ENCODE assay signal across 8 mouse cellular contexts in genomic region chr4:53354961-53355360, GRCm38 (mm10).
DNase-seq lines count a peak whose midpoint lies in the region; ATAC-seq lines count a peak whose summit lies in the region.
"Had no signal": no experiment of that assay in that cellular context is flagged by ENCODE, and none has a peak within 500 bp of the region (broad histone marks: within the 10 kb centered on the region; RNA-seq: fewer than 3 reads in every experiment).

No protein-coding gene starts in this region.

- H3K9me3 ChIP-seq in limb, embryonic 13.5 days: no peaks in the 10 kb centered on the region
- no peaks in the 10 kb centered on the region for H3K9me3 ChIP-seq in limb, embryonic 10.5 days (replicated peaks)
- no peaks in the 10 kb centered on the region for H3K9me3 ChIP-seq in lung, embryonic 16.5 days (ENCODE audit: control insufficient read depth, low read length)

- no peak for DNase-seq in limb, embryonic 10.5 days (ENCODE audit: low spot score)
- peak; percentile 19 for DNase-seq in MEL-GATA-1-ER (ENCODE audit: extremely low read depth, low read depth)
- peak; percentile 13 to 43 for DNase-seq in kidney, adult 8-10 months
- DNase-seq in thymus, postnatal 0 days (ENCODE audit: low spot score): no peak

- 0 out of 2 replicates have a peak, but pooled peaks have one; percentile 36 for ATAC-seq in limb, embryonic 13.5 days (ENCODE audit: low FRiP score, low read depth)
- ATAC-seq in common myeloid progenitor, adult 5-6 weeks (replicated peaks; ENCODE audit: low read depth, poor library complexity, severe bottlenecking): peak; percentile 65
- peak; percentile 43; the same call in 1 of the 2 replicates for ATAC-seq in lung, embryonic 16.5 days (ENCODE audit: low read depth)

- no peak overlapping the region for H3K9ac ChIP-seq in limb, embryonic 13.5 days
- no peak overlapping the region for H3K9ac ChIP-seq in lung, embryonic 16.5 days (ENCODE audit: low read length)

- no peak overlapping the region for H3K4me3 ChIP-seq in limb, embryonic 13.5 days
- H3K4me3 ChIP-seq in limb, embryonic 10.5 days: no peak overlapping the region
- H3K4me3 ChIP-seq in lung, embryonic 16.5 days (ENCODE audit: low read length): no peak overlapping the region
- H3K4me3 ChIP-seq: myocyte had no signal

- WGBS in limb, embryonic 13.5 days: 44% methylated on average over 5 of the region's 5 CpGs
- WGBS in limb, embryonic 10.5 days: 47% methylated on average over 5 of the region's 5 CpGs
- 19% methylated on average over 5 of the region's 5 CpGs for WGBS in lung, embryonic 16.5 days

- H3K4me1 ChIP-seq in limb, embryonic 13.5 days: peaks cover 14% of the 10 kb centered on the region
- H3K4me1 ChIP-seq in limb, embryonic 10.5 days: peaks cover 8% of the 10 kb centered on the region; the same call in 1 of the 2 replicates
- no peaks in the 10 kb centered on the region for H3K4me1 ChIP-seq in lung, embryonic 16.5 days (replicated peaks; ENCODE audit: control insufficient read depth, insufficient read depth, low read length)

- no peaks in the 10 kb centered on the region for H3K27me3 ChIP-seq in limb, embryonic 13.5 days
- no peaks in the 10 kb centered on the region for H3K27me3 ChIP-seq in limb, embryonic 10.5 days (ENCODE audit: low read depth, poor library complexity, severe bottlenecking)
- no peaks in the 10 kb centered on the region for H3K27me3 ChIP-seq in lung, embryonic 16.5 days (ENCODE audit: control insufficient read depth, insufficient read depth, low read depth, low read length)

- no peak overlapping the region for H3K4me2 ChIP-seq in limb, embryonic 13.5 days (replicated peaks)
- H3K4me2 ChIP-seq in lung, embryonic 16.5 days (ENCODE audit: low read depth, low read length): no peak overlapping the region

- H3K36me3 ChIP-seq in limb, embryonic 13.5 days: no peaks in the 10 kb centered on the region
- no peaks in the 10 kb centered on the region for H3K36me3 ChIP-seq in limb, embryonic 10.5 days
- H3K36me3 ChIP-seq in lung, embryonic 16.5 days (ENCODE audit: control insufficient read depth, insufficient read depth, low read length): no peaks in the 10 kb centered on the region

- H3K27ac ChIP-seq in limb, embryonic 13.5 days: no peak overlapping the region
- no peak overlapping the region for H3K27ac ChIP-seq in limb, embryonic 10.5 days
- no peak overlapping the region for H3K27ac ChIP-seq in lung, embryonic 16.5 days (ENCODE audit: low read length)

Comparison
In these comparisons a context has a peak if more than half of its experiments do, and no peak if none do; other contexts are left out.
1. DNase-seq: peak in MEL-GATA-1-ER (single experiment) and kidney, adult 8-10 months (2 of 2); none in limb, embryonic 10.5 days (single experiment) and thymus, postnatal 0 days (single experiment).
2. Peak in every context shown above with its lines, with median percentiles within 50 percentile points of each other: ATAC-seq.